Mouse (Mus musculus) left cerebral cortex, postnatal 25 days (tissue): ENCODE measurements around the gene Gm5725. TPM values are rescaled to one million over a fixed set of nuclear protein-coding genes. Genes with fewer than 3 reads are reported as not detected.
"Not testable (repeated sequence)": the region's sequence is repeated elsewhere in the genome, so short reads cannot be mapped to it uniquely, and the experiment has no call there.

ENCODE experiments used
- DNase-seq, 2 experiments: peaks; one replicate each; pipeline ENCODE4 v3.0.0; 2022; ENCODE audit warnings: low spot score in 2 of 2, mixed read lengths in 1 of 2
- intact Hi-C: fragments of 180-260 bp; cut with DNase I; formaldehyde crosslinking; loops from one replicate; pipeline ENCODE4 v1.15.1; 2025
- total RNA-seq, 2 experiments: library from RNA; stranded (reverse); gene quantifications; 2 replicates each; pipeline ENCODE4 v1.2.3; 2021

Gene Gm5725
- not detected for total RNA-seq

GRCm38 (mm10) chr7:21844167-21844566 lies at the start of gene Gm5725:
TSS of gene Gm5725 (minus strand) at chr7:21844267.
- DNase-seq, intact Hi-C loops: not testable (repeated sequence)

DNA sequence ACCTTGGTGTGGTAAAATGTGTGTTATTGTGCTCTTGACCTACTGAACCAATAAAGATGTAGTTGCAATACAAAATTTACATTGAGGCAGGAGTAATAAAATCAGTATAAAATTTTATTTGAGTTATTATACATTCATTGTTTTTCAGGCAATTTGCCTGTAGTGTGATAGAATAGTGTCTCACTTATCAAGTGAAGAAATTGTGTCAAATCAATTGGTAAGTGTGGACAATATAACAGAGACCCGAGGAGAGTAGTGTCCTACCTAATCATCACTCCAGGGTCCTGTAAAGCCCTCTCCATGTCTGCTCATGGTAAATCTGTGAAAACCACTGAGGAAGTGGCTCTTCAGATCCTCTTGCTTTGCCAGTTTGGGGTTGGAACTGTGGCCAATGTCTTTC lies 12.0 kb downstream of the Gm5725 start, which contains the start of gene Vmn1r135:
TSS of gene Vmn1r135 (plus strand) at position 301 of the 400 bp plus-strand sequence.
- DNase-seq, intact Hi-C loops: not testable (repeated sequence)

GRCm38 (mm10) chr7:21796628-21797027 lies 47.4 kb downstream of the Gm5725 start, which contains the start of gene Gm4177:
TSS of gene Gm4177 (minus strand) at chr7:21796728.
- intact Hi-C loops, DNase-seq: not testable (repeated sequence)

Other genes with a start within 250 kb of the Gm5725 start
- not detected for gene Vmn1r132, start 230.2 kb downstream of the Gm5725 start, total RNA-seq
- not detected for gene Gm4175, start 82.8 kb downstream of the Gm5725 start, total RNA-seq
- gene Gm4177, start 47.5 kb downstream of the Gm5725 start, total RNA-seq: not detected
- gene Vmn1r135, start 11.9 kb downstream of the Gm5725 start, total RNA-seq: not detected
- not detected for gene Gm5891, start 77.0 kb upstream of the Gm5725 start, total RNA-seq
- gene Vmn1r137, start 150.3 kb upstream of the Gm5725 start, total RNA-seq: not detected
- gene Vmn1r138, start 184.6 kb upstream of the Gm5725 start, total RNA-seq: not detected
- not detected for gene Gm6176, start 212.0 kb upstream of the Gm5725 start, total RNA-seq
- not detected for gene Vmn1r139, start 224.8 kb upstream of the Gm5725 start, total RNA-seq